Mouse (Mus musculus) adrenal gland, postnatal 10 days (tissue): ENCODE results near the gene Bcl2l12. TPM values are rescaled to one million over a fixed set of nuclear protein-coding genes. Genes with fewer than 3 reads are reported as not detected.

ENCODE experiments used
- DNase-seq: peaks from one replicate; pipeline ENCODE4 v3.0.0; 2021; ENCODE audit warnings: mixed read lengths
- microRNA-seq: library from miRNA; unstranded; fragments of <30 nt; microRNA quantifications from one replicate; pipeline ENCODE4 v1.2.0, GENCODE M21; 2021
- total RNA-seq, 2 experiments: library from RNA; stranded (reverse); gene quantifications; 2 replicates each; pipeline ENCODE4 v1.2.3; 2021

Bcl2l12 gene
- total RNA-seq, 2 experiments from 2014 or later: 15.8 to 16.2 TPM

- DNase-seq: no peak
Measured at GRCm38 (mm10) chr7:44959281-44959680, 39.2 kb downstream of the Bcl2l12 start.

- DNase-seq: peak; percentile 65
Measured at GRCm38 (mm10) chr7:44958208-44958607, 40.3 kb downstream of the Bcl2l12 start.

- DNase-seq: peak; percentile 65
Measured at GRCm38 (mm10) chr7:44957183-44957835, 41.2 kb downstream of the Bcl2l12 start.

- DNase-seq: no peak
Measured at GRCm38 (mm10) chr7:44956266-44956665, 42.2 kb downstream of the Bcl2l12 start.

- no peak for DNase-seq
Measured at GRCm38 (mm10) chr7:44955628-44956027, 42.9 kb downstream of the Bcl2l12 start.

GRCm38 (mm10) chr7:44954091-44954885 lies 44.2 kb downstream of the Bcl2l12 start:
- DNase-seq: no peak

- DNase-seq: no peak
Measured at GRCm38 (mm10) chr7:44953561-44953960, 45.0 kb downstream of the Bcl2l12 start.

- DNase-seq: peak; percentile 95
Measured at GRCm38 (mm10) chr7:44952611-44953306, 45.8 kb downstream of the Bcl2l12 start.

- peak; percentile 88 for DNase-seq
Measured at GRCm38 (mm10) chr7:44951960-44952359, 46.6 kb downstream of the Bcl2l12 start.

- no peak for DNase-seq
Measured at GRCm38 (mm10) chr7:44949922-44950321, 48.6 kb downstream of the Bcl2l12 start.

GRCm38 (mm10) chr7:44942904-44943303 lies 55.6 kb downstream of the Bcl2l12 start, which contains the start of gene Tsks:
Tsks (plus strand) TSS chr7:44943204.
- no peak for DNase-seq

Small RNA genes within 50 kb of the gene (microRNA-seq; reads per million reads assigned to microRNA genes)
- 2.8 reads per million for gene Mir7054

Other genes starting within 250 kb of the Bcl2l12 start
- gene Zfp473, start 247.7 kb downstream of the Bcl2l12 start, total RNA-seq: under 1 TPM; 0.33 to 0.45 TPM
- 10 to 100 TPM; 44.3 to 47.1 TPM for gene Nup62, start 182.6 kb downstream of the Bcl2l12 start, total RNA-seq
- gene Il4i1, start 182.3 kb downstream of the Bcl2l12 start, total RNA-seq: 1 to 10 TPM; 5.2 TPM
- 100 to 1,000 TPM; 144 to 202 TPM for gene Atf5, start 182.1 kb downstream of the Bcl2l12 start, total RNA-seq
- 100 to 1,000 TPM in 1 of 2 experiments, 10 to 100 TPM in 1; 92.4 to 109 TPM for gene Akt1s1, start 149.7 kb downstream of the Bcl2l12 start, total RNA-seq
- gene Tbc1d17, start 149.6 kb downstream of the Bcl2l12 start, total RNA-seq: 10 to 100 TPM; 61.9 to 73.1 TPM
- 10 to 100 TPM; 37.6 to 38.6 TPM for gene Pnkp, start 141.6 kb downstream of the Bcl2l12 start, total RNA-seq
- 100 to 1,000 TPM; 239 to 266 TPM for gene Ptov1, start 128.9 kb downstream of the Bcl2l12 start, total RNA-seq
- 10 to 100 TPM; 73.7 to 83.7 TPM for gene Med25, start 106.0 kb downstream of the Bcl2l12 start, total RNA-seq
- 10 to 100 TPM; 19.5 to 24.8 TPM for gene Fuz, start 102.6 kb downstream of the Bcl2l12 start, total RNA-seq
- gene Ap2a1, start 69.2 kb downstream of the Bcl2l12 start, total RNA-seq: 10 to 100 TPM; 83.6 to 93.2 TPM
- gene Tsks, start 55.5 kb downstream of the Bcl2l12 start, total RNA-seq: not detected
- 10 to 100 TPM in 1 of 2 experiments, 1 to 10 TPM in 1; 9.8 to 15.3 TPM for gene Cpt1c, start 23.9 kb downstream of the Bcl2l12 start, total RNA-seq
- gene Prmt1, start 12.1 kb downstream of the Bcl2l12 start, total RNA-seq: 100 to 1,000 TPM; 254 to 258 TPM
- 10 to 100 TPM; 80.3 to 89.6 TPM for gene Irf3, start 1.1 kb downstream of the Bcl2l12 start, total RNA-seq
- gene Scaf1, start 17.7 kb upstream of the Bcl2l12 start, total RNA-seq: 10 to 100 TPM; 69.6 to 81.1 TPM
- gene Rras, start 19.2 kb upstream of the Bcl2l12 start, total RNA-seq: 10 to 100 TPM; 57.6 to 60.2 TPM
- 10 to 100 TPM; 36.9 to 51.9 TPM for gene Prr12, start 54.2 kb upstream of the Bcl2l12 start, total RNA-seq
- gene Nosip, start 63.7 kb upstream of the Bcl2l12 start, total RNA-seq: 10 to 100 TPM; 39.7 to 45.9 TPM
- gene Prrg2, start 64.0 kb upstream of the Bcl2l12 start, total RNA-seq: 10 to 100 TPM; 18.5 to 20.0 TPM
- 10 to 100 TPM; 65.2 to 71.2 TPM for gene Rcn3, start 93.5 kb upstream of the Bcl2l12 start, total RNA-seq
- gene Fcgrt, start 105.1 kb upstream of the Bcl2l12 start, total RNA-seq: 100 to 1,000 TPM; 169 to 185 TPM
- 1,000 to 10,000 TPM; 1,283 to 1,295 TPM for gene Rps11, start 125.7 kb upstream of the Bcl2l12 start, total RNA-seq
- 1,000 to 10,000 TPM; 1,643 to 1,697 TPM for gene Rpl13a, start 130.0 kb upstream of the Bcl2l12 start, total RNA-seq
- gene Gm45713, start 137.5 kb upstream of the Bcl2l12 start, total RNA-seq: not detected
- 10 to 100 TPM in 1 of 2 experiments, 1 to 10 TPM in 1; 9.7 to 18.1 TPM for gene Flt3l, start 137.7 kb upstream of the Bcl2l12 start, total RNA-seq
- gene Pih1d1, start 155.6 kb upstream of the Bcl2l12 start, total RNA-seq: 10 to 100 TPM; 59.0 to 68.5 TPM
- 10 to 100 TPM; 50.6 to 68.2 TPM for gene Aldh16a1, start 155.9 kb upstream of the Bcl2l12 start, total RNA-seq
- gene Slc17a7, start 165.2 kb upstream of the Bcl2l12 start, total RNA-seq: under 1 TPM; 0.18 to 0.42 TPM
- gene Gfy, start 180.9 kb upstream of the Bcl2l12 start, total RNA-seq: not detected
- gene Pth2, start 182.3 kb upstream of the Bcl2l12 start, total RNA-seq: not detected
- gene Ccdc155, start 206.2 kb upstream of the Bcl2l12 start, total RNA-seq: under 1 TPM in 1 of 2 experiments, not detected in 1; 0.36 TPM
- gene Dkkl1, start 213.4 kb upstream of the Bcl2l12 start, total RNA-seq: under 1 TPM in 1 of 2 experiments, not detected in 1; 0.30 TPM
- gene Tead2, start 217.0 kb upstream of the Bcl2l12 start, total RNA-seq: 10 to 100 TPM; 21.0 to 24.0 TPM
- gene Cd37, start 240.4 kb upstream of the Bcl2l12 start, total RNA-seq: 10 to 100 TPM; 13.9 to 17.6 TPM
- under 1 TPM in 1 of 2 experiments, not detected in 1; 0.12 TPM for gene Slc6a16, start 242.4 kb upstream of the Bcl2l12 start, total RNA-seq